Mouse (Mus musculus) frontal cortex, adult (tissue): ENCODE measurements at regions not wholly inside any gene's neighbourhood (a gene's known extent, or its start where the extent isn't known, plus 50 kb on each side); places are given as distances from the start of the nearest gene placed in this dataset.
"Not testable (repeated sequence)": the region's sequence is repeated elsewhere in the genome, so short reads cannot be mapped to it uniquely, and the experiment has no call there.

Experiments
- ATAC-seq: cut with Nextera tagmentation; 2 replicates; pipeline ENCODE4 v1.9.2; 2017; ENCODE audit warnings: mild to moderate bottlenecking, moderate library complexity, mixed read lengths; ENCODE audit not compliant: low TSS enrichment

DNA sequence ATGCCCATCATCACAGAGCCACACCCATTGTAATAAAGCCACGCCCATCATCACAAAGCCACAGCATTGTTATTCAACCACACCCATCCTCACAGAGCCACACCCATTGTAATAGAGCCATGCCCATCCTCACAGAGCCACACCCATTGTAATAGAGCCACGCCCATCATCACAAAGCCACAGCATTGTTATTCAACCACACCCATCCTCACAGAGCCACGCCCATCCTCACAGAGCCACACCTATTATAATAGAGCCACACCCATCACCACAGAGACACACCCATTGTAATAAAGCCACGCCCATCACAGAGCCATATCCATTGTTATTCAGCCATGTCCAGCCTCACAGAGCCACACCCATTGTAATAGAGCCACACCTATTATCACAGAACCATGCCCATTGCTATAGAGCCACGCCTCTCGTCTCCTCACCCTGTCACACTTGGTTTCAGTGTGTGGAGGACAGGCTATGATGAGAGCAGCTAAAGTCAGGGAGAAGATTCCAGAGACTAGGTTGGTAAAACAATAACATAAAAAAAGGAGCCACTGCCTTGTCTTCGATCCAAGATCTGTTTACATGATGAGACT is 85.6 kb downstream of the Gxylt1 start:
- no peak for ATAC-seq

DNA sequence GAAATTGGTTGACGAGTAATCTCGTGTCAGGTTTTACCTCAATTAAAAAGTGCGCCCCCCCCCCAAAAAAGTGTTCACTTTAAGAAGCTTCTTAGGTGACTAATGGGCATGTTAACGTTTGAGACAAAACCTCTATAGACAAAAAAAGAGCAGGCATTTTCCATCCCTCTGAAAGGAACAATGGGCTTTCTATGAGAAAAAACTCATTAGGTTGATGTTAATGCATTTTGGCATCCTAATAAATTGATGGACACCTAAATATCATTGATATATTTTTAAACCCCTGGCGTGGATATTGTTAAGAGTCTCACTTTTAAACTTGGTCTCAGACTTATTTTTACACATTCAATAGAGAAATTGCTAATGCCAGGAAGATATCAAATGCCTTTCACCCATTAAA is 98.8 kb downstream of the Gxylt1 start:
- no peak for ATAC-seq

DNA sequence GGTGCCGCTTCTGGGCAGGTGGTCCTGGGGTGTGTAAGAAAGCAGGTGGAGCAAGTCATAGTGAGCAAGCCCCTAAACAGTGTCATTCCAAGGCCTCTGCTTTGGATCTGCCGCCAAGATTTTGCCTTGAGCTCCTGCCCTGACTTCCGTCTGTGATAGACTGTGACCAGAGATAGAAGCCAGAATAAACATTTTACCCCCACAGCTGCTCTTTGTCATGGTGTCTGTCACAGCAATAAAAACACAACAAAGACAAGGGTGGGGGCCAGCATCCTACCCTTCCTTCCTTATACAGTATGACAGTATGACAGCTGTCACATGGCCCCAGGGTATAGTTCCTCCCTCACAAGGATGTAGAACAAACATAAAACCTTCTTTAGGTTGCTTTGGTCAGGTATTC is 106.2 kb downstream of the Gxylt1 start:
- ATAC-seq: no peak

DNA sequence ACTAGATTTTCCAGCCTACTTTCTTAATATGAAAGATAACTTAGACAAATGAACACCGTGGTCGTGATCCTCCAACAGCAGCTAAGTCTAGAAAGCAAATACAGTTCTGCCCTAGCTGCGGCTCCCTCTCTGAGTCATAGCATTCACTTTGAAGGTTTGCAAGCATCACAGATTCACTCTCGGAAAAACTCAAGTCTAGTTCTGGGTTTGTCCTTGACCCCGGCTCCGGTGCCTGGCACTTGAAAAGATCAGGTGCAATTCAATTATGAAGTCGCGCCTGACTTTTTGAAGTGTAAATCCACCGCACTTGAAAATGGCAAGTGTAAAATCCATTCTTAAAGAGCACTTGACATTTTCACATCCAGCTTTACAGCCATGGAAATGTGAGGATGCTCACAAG is 107.5 kb downstream of the Gxylt1 start:
- ATAC-seq: no peak

DNA sequence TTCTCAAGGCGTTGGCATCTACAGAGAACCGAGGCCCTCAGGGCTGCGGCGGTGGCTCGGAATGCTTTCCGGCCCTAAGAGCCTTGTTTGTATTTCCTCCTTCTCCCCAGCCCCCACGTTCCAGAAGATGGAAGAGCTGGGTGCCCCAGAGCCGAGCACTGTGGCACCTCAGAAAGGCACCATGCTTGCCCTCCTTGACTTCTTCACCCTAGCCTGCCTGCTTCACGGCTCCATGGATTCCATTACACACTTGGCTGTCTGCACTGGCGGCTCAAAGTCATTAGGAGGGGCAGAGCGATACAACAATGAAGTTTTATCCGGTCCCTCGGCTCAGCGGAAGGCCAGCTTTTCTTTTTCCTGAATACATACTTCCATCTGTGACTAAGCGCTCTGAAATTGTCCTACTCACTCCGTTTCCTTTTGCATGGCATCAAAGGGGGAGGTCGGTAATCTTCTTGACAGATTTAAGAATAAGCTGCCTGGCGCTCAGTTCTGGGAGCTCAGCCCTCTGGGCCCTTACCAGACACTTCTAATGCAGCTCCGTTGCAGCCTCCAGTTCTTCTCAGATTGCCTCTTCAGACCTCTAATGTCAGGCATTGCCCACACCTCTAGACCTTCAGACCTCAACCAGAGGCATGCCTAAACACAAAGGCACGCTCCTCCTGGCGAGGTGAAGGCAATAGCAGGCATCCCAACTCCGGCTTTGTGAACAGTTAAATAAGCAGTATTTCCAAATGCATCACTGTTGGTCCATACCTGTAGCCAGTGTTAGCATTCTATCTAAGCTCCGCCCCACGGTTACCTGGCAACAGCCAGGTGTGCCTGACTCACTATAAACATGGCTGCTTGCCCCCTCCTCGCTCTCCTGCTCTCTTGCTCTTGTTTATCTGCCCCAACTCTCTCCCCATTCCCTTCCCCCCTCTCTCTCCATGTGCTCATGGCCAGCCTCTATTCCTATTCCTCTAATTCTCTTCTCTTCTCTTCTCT is 112.8 kb downstream of the Gxylt1 start:
- peak; percentile 27; the same call in 1 of the 2 replicates for ATAC-seq

DNA sequence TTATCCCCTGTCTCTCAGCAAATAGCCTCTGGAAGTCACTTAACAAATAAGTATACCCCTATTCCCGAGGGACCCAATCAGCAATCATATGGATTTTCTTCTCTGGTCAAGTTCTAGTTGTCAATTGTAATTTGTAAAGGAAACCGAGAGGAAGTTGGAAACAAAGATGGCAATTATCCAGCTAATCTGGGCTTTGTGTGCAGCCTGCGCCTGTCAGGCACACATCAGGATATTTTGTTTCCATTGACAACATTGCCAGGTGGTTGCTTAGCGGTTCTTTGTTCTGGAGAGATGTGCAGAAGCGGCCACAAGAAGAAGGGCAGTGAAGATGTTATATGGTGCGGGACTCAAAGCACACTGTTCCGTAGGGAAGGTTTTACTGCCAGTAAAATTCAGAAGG is 113.7 kb downstream of the Gxylt1 start:
- no peak for ATAC-seq

DNA sequence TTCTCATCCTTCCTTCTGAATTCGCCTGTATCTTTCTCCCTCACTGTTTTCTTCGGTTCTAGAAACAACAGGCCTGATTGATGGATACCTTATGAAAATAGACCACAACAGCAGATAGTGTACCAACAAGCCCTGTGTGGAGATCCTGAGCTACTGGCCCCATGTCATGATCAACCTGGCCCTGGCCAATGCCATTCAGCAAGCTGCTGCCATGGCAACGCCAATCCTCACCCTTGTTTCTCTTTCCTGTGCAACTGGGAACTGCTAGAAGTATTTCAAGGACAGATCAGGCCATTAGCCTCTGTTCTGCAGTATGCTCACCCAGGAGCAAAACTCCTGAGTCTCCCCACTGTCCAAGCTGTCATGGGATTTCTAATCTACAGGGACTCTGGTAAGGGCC is 119.2 kb downstream of the Gxylt1 start:
- ATAC-seq: no peak

DNA sequence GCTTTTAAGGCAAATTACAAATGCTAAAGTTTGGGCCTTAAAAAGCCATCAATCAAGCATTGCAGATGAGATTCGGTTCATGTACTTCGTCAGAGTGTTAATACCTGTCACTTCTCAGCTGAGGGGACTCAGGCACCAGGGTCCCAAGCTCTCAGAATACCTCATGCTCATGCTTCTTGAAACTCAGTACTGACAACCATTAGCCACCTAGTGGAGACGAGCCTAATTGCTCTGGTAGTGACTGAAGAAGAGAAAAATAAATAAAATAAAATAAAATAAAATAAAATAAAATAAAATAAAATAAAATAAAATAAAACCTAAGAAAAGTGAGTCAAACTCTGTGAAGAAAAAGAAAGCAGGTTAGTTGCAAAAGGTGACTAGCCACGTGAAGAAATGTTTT is 121.0 kb downstream of the Gxylt1 start:
- no peak for ATAC-seq

DNA sequence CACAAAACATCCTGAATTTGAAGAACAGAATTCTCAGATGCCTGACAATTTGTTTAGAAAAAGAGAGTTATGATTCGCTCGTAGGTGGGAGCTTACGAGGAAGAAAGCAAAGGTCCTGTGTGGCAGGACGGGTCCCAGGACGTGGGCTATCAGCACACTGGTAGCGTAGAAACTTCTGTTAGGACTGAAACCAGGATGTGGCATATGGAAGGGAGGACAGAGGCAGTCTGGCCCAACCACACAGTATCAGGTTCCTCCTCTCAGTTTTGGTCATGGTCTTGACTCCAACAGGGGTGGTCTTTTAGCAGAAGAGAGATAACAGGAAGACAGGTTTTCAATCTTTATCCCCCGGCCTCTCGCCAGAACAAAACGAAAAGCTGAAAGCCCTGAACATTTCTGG is 130.1 kb downstream of the Gxylt1 start:
- no peak for ATAC-seq

DNA sequence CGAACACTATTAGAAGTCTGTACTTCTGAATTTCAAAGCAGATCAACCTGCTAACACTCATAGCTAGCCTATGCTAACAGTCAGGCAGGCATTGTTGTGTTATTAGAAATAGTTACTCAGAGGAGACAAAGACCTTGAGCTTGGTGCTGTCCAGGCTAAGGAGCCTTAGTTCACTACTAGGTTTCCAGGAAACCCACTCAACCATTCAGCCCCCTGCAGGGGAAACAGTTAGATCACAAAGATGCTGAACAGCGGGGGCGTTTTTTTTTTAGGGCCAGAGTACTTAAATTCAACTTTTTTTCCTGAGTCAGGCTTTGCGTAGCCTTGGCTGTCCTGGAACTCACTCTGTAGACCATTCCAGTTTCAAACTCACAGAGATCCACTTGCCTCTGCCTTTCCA is 130.7 kb downstream of the Gxylt1 start:
- ATAC-seq: no peak

DNA sequence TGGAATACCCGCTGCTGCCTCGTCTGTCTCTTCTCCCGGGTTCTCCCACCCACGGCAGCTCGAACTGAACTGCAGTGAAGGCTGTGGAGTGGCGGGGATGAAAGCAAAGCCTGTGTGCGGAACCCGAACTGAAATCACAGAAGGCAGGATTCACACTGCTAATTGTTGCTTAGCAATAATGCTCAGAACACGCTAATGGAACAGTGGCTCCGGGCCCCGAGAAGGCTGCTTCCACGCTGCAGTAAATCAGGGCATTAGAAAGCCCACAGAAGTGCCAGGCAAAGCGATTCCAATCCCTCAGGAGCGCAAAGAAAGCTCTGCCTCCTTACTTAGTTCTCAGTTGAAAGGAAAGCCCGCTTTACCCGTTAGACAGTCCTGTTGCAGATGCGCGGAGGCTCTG is 141.6 kb downstream of the Gxylt1 start:
- ATAC-seq: peak; percentile 88

DNA sequence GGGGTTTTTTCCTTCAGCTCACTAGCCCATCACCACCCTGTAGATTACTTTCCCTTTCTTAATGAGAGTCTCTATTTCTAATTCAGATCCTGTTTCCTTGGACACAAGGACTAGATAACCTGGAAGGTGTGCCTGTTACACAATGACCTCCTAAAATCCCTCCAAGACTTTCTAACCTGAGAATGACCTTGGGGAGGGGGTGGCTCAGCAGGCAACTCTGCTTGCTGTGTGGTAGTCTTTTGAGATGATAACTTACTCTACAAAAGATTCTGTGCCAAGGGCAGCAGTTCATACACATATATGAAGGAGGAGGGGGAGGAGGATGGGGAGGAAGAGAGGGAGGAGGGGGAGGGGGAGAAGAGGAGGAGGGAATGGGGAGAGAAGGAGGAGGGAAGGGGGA is 143.9 kb downstream of the Gxylt1 start:
- no peak for ATAC-seq

DNA sequence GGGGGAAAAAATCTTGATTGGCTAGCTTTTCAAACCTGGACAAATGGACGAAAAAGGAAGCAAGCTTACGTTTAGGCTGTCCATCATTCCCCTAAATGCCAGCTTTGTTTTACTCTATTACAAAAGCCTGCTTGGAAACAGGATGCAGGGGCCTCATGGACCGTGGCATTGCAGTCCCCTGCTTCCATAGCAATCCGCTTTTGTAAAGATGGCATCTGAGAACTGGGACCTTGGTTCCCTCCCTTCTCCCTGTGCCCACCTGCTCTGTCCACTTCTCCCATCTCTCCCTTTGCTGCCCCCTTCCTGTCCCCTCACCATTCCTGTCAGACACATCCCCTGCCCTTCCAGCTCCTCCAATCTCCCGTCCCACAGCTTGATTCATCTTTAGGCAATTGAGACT is 149.7 kb downstream of the Gxylt1 start:
- no peak for ATAC-seq

DNA sequence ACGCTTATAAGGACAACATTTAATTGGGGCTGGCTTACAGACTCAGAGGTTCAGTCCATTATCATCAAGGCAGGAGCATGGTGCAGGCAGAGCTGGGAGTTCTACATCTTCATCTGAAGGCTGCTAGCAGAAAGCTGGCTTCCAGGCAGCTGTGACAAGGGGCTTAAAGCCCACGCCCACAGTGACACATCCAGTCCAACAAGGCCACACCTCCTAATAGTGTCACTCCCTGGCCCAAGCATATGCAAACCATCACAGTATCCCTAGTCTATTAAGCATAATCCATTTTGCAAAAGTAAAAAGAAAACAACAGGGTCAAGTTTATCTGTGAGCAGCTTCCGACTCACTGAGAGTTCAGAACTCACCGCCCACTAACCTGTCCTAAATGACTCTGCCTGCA is 153.8 kb downstream of the Gxylt1 start:
- no peak for ATAC-seq

DNA sequence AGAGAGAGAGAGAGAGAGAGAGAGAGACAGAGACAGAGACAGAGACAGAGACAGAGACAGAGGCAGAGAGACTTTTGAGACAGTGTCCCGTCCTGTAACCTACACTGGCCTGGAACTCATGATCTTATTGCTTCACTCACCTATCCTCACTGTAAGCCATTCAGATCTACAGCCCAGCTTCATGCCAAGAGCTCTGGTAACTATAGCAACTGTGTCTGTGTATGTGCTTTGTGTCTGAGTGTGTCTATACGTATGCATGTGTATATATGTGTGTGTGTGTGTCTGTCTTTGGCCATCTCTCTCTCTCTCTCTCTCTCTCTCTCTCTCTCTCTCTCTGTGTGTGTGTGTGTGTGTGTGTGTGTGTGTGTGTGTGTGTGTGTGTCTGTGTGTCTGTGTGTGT is 157.2 kb downstream of the Gxylt1 start:
- ATAC-seq: not testable (repeated sequence)

DNA sequence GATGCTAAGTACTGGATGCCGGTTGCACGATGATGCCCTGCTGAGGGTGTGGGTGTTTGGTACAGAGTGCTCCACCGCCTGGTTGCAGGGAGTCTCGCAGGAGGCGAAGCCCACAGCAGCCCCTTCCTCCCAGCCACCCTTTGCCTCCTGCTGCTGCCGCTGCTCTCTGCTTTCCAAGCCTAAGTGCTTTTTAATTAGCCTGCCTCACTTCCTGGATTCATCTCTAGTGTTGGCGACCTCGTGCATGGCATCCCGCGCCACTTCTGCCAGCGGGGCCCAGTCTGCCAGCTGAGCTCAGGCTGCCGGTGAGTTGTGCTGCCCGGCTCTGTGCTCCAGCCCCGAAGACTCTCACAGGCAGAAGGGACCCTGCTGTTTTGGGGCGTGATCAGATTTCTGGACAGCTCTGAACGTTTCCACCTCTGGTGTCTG is 159.3 kb downstream of the Gxylt1 start:
- ATAC-seq: peak; percentile 85

DNA sequence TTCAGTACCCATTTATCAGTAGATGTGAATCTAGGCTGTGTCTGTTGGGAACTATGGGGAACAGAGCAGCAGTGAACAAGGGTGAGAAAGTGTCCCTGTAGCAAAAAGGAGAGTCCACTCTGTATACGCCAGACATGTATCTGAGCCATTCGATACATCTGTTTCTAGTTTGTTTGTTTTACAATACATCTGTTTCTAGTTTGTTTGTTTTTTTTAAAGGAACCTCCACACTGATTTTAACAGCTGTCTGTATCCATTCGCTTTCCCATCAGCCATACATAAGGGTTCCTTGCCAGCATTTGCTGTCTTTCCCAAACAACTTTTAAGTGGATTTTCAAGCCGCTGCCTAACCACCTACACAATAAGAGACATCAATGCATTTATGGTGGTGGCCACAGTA is 170.0 kb downstream of the Gxylt1 start:
- ATAC-seq: no peak

DNA sequence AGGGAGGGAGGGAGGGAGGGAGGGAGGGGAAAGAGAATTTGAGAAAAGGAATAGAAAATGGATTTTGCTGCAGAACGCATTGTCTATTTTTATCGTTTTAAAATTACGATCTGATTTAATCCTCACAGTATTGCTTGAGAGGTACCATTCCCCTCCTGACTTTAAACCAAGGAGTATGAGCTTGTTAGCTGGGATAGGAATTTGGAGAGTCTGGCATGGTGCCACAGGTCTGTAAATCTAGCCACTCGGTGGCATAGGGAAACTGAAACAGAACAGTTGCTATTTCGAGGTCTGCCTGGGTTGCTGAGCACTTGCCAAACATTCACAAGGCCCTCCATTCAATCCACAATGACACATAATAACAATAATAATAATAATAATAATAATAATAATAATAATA is 171.6 kb downstream of the Gxylt1 start:
- ATAC-seq: no peak

DNA sequence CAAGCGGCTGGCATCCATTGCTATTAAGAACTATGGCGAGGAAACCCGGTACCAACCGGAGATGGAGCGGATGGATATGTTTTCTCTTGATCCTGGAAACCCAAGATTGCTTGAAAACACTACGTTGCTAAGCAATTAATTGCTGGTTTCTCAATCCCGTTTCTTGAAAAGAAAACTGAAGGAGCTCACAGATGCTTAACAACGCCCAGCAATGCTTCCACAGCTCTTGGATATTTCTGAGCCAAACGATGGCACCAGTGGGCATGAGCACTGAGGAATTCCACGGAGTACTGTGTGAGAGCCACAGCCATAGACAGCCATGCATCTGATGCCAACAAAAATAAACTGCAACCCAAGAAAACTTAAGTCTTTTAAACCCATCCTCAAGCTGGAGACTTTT is 173.1 kb downstream of the Gxylt1 start:
- ATAC-seq: no peak

DNA sequence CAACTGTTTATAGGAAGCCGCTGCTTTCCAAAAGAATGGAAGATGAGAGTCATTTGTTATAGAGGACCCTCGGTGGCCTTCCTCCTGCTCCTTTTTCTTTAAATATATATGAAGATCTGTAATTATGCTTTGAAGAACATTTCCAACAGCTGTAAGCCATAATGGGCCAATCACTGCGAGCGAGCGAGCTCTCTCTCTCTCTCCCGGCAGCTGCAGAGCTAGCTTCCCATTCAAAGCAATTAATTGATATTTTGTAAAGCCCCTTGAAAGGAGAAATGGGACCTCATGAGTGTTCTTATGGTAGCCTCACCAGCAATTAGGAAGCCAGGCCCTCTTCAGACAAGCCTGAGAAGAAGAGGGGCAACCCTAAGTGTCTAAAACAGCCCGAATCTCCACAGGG is 174.1 kb downstream of the Gxylt1 start:
- no peak for ATAC-seq

DNA sequence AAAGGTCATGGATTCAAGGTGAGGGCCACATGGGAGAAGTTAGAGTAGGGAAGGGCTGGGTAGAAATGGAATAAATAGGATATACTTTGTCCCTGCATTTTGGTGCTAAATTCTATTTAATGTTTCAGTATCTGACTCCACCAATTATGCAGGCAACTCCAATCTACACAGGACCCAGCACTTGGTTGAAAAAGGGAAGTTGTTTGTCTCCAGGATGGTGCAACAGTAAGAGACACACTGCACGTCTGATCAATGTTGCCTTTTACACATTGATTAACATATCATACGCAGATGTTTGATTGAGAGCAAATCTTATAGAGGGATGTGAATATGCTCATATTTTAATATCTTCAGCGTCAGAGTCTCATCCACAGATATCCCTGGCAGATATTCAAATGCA is 175.1 kb downstream of the Gxylt1 start:
- no peak for ATAC-seq

DNA sequence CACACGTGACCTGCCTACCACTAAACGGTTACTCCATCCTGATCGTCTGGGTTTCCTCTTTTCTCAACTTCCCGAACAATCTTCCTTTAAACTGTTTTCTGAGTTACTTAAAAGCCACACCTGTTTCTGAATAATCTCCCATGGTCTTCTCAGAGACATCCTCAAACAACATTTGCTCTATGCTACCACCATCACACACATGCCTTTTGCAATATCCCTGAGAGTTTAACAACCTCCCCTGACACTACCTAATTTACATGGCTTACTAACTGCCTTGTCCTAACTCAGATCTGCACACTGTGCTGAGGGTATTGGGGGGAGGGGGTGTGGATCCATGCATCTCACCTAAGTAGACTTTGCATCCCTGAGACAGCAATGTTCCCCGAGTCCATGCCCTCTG is 178.6 kb downstream of the Gxylt1 start:
- ATAC-seq: no peak

DNA sequence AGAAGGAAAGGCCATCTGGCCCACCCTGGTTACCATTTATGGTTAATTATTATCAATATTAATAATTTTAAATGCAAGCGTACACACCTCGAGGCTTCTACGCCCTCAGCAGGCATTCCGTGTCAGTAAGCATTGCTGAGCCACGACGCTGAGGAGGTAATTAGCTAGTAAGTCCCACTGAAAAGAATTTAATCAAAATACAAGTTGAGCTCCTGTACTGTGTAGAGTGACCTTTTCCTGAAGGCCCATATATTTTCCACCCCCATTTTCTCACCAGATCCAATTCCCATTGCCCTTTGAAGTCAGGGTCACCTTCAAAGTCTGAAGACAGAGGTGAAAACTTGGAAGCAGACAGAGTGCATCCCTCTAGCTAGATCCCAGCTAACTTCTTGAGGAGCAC is 179.8 kb downstream of the Gxylt1 start:
- ATAC-seq: no peak
